Mouse (Mus musculus) bone marrow macrophage, adult 2 months (primary cell): ENCODE measurements around the gene Eif4e2. TPM values are rescaled to one million over a fixed set of nuclear protein-coding genes. Genes with fewer than 3 reads are reported as not detected.

Source experiments
- H3K27ac ChIP-seq: 2 replicates; pipeline ENCODE4 v1.5.1; 2012; ENCODE audit warnings: low read depth, low read length; ENCODE audit not compliant: insufficient read depth
- H3K4me1 ChIP-seq: 2 replicates; pipeline ENCODE4 v1.6.1; 2012; ENCODE audit warnings: low read length; ENCODE audit not compliant: control insufficient read depth, insufficient read depth
- H3K4me3 ChIP-seq: 2 replicates; pipeline ENCODE4 v1.5.1; 2012; ENCODE audit warnings: mild to moderate bottlenecking, low read length, moderate library complexity; ENCODE audit not compliant: insufficient read depth
- CTCF ChIP-seq: IDR thresholded peaks from 2 replicates; pipeline ENCODE4 v1.5.1; 2012; ENCODE audit warnings: low read depth, mild to moderate bottlenecking, low read length, moderate library complexity
- POLR2A ChIP-seq: IDR thresholded peaks from 2 replicates; pipeline ENCODE4 v1.6.1; 2012; ENCODE audit warnings: mild to moderate bottlenecking, low read depth, low read length, borderline replicate concordance
- polyA plus RNA-seq: library from polyadenylated mRNA; stranded (reverse); fragments of >200 nt; gene quantifications from 2 replicates; pipeline ENCODE4 v1.2.4, GENCODE M21; 2012; ENCODE audit not compliant: missing spikeins, insufficient read depth, insufficient read length

The Eif4e2 gene
- polyA plus RNA-seq, 1 experiment = 99.5 TPM

- Histone ChIP-seq H3K27ac (peak overlapping the region; percentile 72), H3K4me3 (no peak overlapping the region), H3K4me1 (peaks cover 21% of the 10 kb centered on the region)
- TF ChIP-seq POLR2A = no peak
- TF ChIP-seq CTCF = no peak
These were observed 12.9 kb upstream of the Eif4e2 start for GRCm38 (mm10) chr1:87200811-87201210.

DNA sequence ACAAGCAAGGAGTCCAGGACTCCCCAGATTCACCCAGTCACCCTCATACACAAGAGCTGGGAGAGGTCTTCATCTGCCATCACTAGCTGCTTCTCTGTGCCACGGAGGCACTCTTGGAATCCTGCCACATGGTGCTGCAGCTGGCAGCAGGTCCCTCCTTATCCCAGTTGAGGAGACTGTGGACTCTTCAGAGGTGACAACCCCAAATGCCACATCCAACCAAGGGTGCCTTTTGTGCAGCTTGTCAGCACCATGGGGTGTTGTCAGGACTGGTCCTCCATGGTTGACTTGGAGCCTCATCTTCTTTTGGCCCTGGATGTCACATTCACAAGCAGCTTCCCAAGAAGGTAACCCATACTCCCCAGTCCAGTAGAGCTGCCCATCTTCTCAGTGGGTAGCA, 11.9 kb upstream of the Eif4e2 start:
- peak overlapping the region; percentile 30 for H3K27ac ChIP-seq

DNA sequence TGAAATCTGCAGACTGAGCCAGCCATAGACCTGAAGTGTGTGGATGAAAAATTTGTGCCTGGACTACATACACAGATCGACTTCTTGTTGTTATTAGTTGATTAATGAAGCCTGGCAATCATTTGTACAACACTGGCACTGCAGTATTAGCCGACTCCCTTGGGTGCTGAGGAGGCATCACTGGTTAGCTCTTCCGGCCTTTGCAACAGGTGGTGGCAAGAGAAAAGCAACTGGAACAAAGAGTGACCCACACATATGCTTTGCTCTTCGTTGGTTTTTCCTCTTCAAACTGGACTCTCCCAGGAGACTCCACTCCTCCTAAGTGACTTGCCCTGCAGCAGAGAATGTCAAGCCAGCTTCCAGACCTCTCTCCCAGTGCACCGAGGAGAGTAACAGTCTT, 9.9 kb upstream of the Eif4e2 start:
- TF ChIP-seq CTCF (no peak), POLR2A (no peak)
- no peak overlapping the region for H3K27ac ChIP-seq
- peaks cover 21% of the 10 kb centered on the region for H3K4me1 ChIP-seq
- H3K4me3 ChIP-seq = no peak overlapping the region

More for the DNA sequence above, 11.9 kb upstream of the Eif4e2 start:
- no peak overlapping the region for H3K4me3 ChIP-seq
- peaks cover 21% of the 10 kb centered on the region for H3K4me1 ChIP-seq
- TF ChIP-seq POLR2A (no peak), CTCF (no peak)

DNA sequence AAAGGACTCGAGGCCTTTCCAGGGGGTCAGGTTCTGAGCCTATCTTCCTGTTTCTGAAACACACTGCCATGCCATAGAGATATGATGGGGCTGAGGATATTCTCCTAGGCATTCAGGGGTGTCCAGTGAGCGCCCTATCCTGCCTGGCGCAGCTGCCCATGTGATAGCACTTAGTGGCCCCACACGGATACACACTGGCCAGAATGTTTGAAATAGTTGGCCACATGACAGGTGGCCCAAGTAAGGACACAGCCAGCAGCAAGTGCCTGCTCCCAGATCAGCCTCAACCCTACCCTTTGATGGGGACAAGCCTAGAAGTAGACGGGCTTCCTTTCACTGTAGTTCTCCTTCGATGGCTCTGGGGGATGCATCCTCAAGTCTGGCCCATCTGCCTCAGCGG, 9.2 kb upstream of the Eif4e2 start, which contains the start of gene Chrng:
Gene Chrng (plus strand): TSS at position 193 of the 400 bp plus-strand sequence.
- no peak within 1 kb of the TSS for H3K4me3 ChIP-seq
- peaks cover 21% of the 10 kb centered on the region for H3K4me1 ChIP-seq
- TF ChIP-seq CTCF = no peak
- TF ChIP-seq POLR2A = no peak
- no peak within 1 kb of the TSS for H3K27ac ChIP-seq

DNA sequence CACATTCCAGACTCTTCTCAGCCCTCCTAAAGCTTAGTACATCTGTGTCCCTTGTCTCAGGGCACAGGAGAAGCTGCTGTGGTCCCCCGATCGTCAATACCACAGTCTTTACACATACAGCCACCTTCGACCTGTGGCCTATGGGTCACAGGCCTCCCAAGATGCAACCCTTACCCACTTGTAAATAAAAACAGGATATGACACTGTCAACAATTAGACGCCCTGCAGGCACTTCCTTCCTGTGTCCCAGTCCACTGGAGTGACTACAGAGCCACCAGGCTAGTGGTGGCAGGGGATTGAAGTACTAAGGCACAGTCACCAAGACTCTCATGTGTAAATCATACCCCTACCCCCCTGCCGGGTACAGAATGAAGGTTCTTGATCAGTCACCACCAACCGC, 8.7 kb upstream of the Eif4e2 start:
- peaks cover 21% of the 10 kb centered on the region for H3K4me1 ChIP-seq
- no peak overlapping the region for H3K27ac ChIP-seq
- TF ChIP-seq POLR2A (no peak), CTCF (no peak)
- H3K4me3 ChIP-seq = no peak overlapping the region

DNA sequence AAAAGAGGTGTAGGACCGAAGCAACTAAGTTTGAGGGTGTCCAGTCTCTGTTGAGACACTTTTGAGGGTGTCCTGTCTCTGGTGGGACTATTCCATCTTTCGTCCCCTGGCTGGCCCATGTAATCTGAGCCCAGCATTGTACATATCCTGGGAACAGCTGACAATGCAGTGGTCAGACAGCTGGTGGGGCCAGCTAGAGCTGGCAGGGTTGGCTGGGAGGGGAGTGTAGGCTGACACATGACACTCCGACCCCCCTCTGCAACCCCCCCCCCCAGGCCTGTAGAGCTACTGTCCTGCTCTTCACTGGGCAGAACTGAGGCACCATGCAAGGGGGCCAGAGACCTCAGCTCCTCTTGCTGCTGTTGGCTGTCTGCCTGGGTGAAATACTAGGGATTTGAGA, 8.2 kb upstream of the Eif4e2 start:
- no peak for TF ChIP-seq POLR2A
- TF ChIP-seq CTCF = no peak
- Histone ChIP-seq H3K4me1 (peaks cover 19% of the 10 kb centered on the region), H3K27ac (no peak overlapping the region), H3K4me3 (no peak overlapping the region)

- TF ChIP-seq CTCF = no peak
- TF ChIP-seq POLR2A = no peak
- H3K4me3 ChIP-seq = no peak overlapping the region
- H3K27ac ChIP-seq = no peak overlapping the region
- H3K4me1 ChIP-seq = peaks cover 11% of the 10 kb centered on the region
These were observed 7.4 kb upstream of the Eif4e2 start for GRCm38 (mm10) chr1:87206339-87206738.

DNA sequence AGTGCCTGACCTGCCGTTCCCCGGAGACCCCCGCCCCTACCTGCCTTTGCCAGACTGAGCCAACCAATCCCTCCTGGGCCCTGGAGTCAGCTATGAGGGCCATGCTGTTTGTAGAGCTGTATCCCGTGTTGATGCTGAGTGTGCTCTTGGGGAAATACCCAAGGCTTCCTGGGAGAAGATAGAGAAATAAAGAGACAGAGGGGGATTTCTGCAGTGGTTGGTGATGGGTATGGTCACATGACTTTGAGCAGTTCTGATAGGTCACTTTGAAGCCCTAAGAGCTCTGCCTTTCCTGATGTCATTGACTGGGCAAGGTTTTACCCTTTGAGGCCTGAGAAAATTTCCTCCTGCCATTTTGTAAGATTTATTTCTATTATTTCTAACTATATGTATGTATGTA, 2.3 kb upstream of the Eif4e2 start:
- Histone ChIP-seq H3K4me3 (no peak overlapping the region), H3K27ac (no peak overlapping the region), H3K4me1 (peaks cover 6% of the 10 kb centered on the region; the same call in 1 of the 2 replicates)
- TF ChIP-seq CTCF (no peak), POLR2A (no peak)

DNA sequence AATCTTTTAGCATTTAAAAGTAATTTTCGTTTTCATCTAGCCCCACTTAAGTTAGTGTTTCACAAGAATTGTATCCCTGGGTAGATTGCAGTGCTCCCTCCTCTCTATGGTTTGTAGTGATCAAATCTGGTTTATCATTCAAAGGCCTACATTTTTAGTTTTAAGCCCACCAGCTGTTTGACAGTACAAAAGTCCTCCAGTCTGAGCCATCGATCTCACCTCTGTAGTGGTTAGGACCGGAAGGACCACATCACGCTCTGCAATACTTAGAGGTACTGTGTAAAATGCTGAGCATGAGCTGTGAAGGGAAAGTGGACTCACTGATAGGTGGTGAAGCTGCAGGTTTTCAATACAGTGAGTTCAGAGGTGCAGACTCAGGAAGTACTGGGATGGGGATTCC, 1.0 kb downstream of the Eif4e2 start:
- peaks cover 20% of the 10 kb centered on the region for H3K4me1 ChIP-seq
- no peak overlapping the region; the same call in 1 of the 2 replicates for H3K27ac ChIP-seq
- TF ChIP-seq CTCF = no peak
- no peak for TF ChIP-seq POLR2A
- peak overlapping the region; percentile 94 for H3K4me3 ChIP-seq

DNA sequence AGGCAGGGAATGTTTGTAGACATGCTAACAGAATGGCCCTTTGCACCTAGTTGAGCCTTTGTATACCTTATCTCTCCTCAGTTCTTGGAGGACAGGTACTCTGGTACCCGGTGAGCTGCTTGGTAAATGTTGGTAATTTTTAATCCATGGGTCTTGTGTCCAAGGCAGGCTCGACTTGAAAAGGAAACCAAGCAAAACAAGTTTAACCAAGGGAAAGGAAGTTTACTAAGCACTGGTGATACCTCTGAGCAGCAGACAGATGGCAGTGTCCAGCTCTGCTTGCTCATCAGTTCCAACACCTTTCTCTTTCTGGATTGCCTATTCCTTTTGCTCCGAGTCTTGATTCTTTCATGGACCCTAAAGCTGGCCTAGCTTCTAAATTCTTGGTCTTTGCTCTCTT, 4.2 kb downstream of the Eif4e2 start:
- peaks cover 20% of the 10 kb centered on the region for H3K4me1 ChIP-seq

DNA sequence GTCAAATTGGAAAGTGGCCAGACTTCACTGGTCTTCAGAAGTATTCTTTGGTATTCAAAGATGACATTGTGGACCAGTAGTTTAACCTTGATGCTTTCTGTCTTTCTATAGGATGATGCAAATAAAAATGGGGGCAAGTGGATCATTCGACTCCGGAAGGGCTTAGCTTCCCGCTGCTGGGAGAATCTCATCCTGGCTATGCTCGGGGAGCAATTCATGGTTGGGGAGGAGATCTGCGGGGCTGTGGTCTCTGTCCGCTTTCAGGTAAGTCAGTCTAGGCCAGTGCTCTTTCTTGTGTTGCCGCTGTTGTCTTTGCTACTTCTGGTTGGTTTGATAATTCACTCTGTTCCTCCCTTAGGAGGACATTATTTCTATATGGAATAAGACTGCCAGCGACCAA, 12.0 kb downstream of the Eif4e2 start:
- no peak overlapping the region for H3K27ac ChIP-seq
- TF ChIP-seq CTCF = no peak
- TF ChIP-seq POLR2A = no peak
- peaks cover 6% of the 10 kb centered on the region for H3K4me1 ChIP-seq
- H3K4me3 ChIP-seq = no peak overlapping the region

More for the DNA sequence above, 4.2 kb downstream of the Eif4e2 start:
- H3K4me3 ChIP-seq = no peak overlapping the region
- TF ChIP-seq POLR2A (no peak), CTCF (no peak)
- H3K27ac ChIP-seq = no peak overlapping the region
